In genomic region chr2:167659177-167659846, GRCm38 (mm10) we compare ENCODE assay signal across 7 mouse cellular contexts. TPM values are rescaled to one million over a fixed set of nuclear protein-coding genes. Genes with fewer than 3 reads are reported as not detected.
DNase-seq lines count a peak whose midpoint lies in the region; ATAC-seq lines count a peak whose summit lies in the region.

No protein-coding gene starts in this region.

- H3K9me3 ChIP-seq in forebrain, embryonic 14.5 days (replicated peaks; ENCODE audit: control insufficient read depth, low read length): no peaks in the 10 kb centered on the region
- H3K9me3 ChIP-seq in limb, embryonic 12.5 days: no peaks in the 10 kb centered on the region
- H3K9me3 ChIP-seq in neural tube, embryonic 15.5 days (replicated peaks): no peaks in the 10 kb centered on the region

- DNase-seq in lung, adult 18-20 months: peak; percentile 57 to 82
- DNase-seq in lung, postnatal 4 days: no peak
- no peak for DNase-seq in forebrain, embryonic 14.5 days (ENCODE audit: low spot score)
- DNase-seq in thymus, postnatal 4 days: no peak
- DNase-seq in cerebellum, adult 8-10 months: no peak

- 76% methylated on average over 10 of the region's 10 CpGs for WGBS in forebrain, embryonic 14.5 days
- 69% methylated on average over 10 of the region's 10 CpGs for WGBS in limb, embryonic 12.5 days
- WGBS in neural tube, embryonic 15.5 days: 83% methylated on average over 10 of the region's 10 CpGs

- 0 out of 2 replicates have a peak overlapping the region, but pooled peaks have one; percentile 90 for H3K4me2 ChIP-seq in forebrain, embryonic 14.5 days (ENCODE audit: low read length)
- H3K4me2 ChIP-seq in limb, embryonic 12.5 days: peak overlapping the region; percentile 98
- peak overlapping the region; percentile 98 for H3K4me2 ChIP-seq in neural tube, embryonic 15.5 days

- peaks cover 5% of the 10 kb centered on the region; the same call in 1 of the 2 replicates for H3K36me3 ChIP-seq in forebrain, embryonic 14.5 days (ENCODE audit: control insufficient read depth, insufficient read depth, low read length)
- H3K36me3 ChIP-seq in limb, embryonic 12.5 days: peaks cover 23% of the 10 kb centered on the region; the same call in 1 of the 2 replicates
- H3K36me3 ChIP-seq in neural tube, embryonic 15.5 days: no peaks in the 10 kb centered on the region

- no peak overlapping the region for H3K4me3 ChIP-seq in forebrain, embryonic 14.5 days (ENCODE audit: low read depth, low read length)
- peak overlapping the region; percentile 89 for H3K4me3 ChIP-seq in limb, embryonic 12.5 days (replicated peaks)
- peak overlapping the region; percentile 63; the same call in 1 of the 2 replicates for H3K4me3 ChIP-seq in neural tube, embryonic 15.5 days (replicated peaks)

- no peaks in the 10 kb centered on the region for H3K27me3 ChIP-seq in forebrain, embryonic 14.5 days (replicated peaks; ENCODE audit: control insufficient read depth, insufficient read depth, low read length)
- H3K27me3 ChIP-seq in limb, embryonic 12.5 days: peaks cover 7% of the 10 kb centered on the region
- peaks cover 11% of the 10 kb centered on the region for H3K27me3 ChIP-seq in neural tube, embryonic 15.5 days (replicated peaks)

- no peak overlapping the region for H3K27ac ChIP-seq in forebrain, embryonic 14.5 days (ENCODE audit: low read depth, low read length)
- 0 out of 2 replicates have a peak overlapping the region, but pooled peaks have one; percentile 66 for H3K27ac ChIP-seq in limb, embryonic 12.5 days
- no peak overlapping the region for H3K27ac ChIP-seq in neural tube, embryonic 15.5 days (replicated peaks)

- no peak overlapping the region for H3K9ac ChIP-seq in forebrain, embryonic 14.5 days (ENCODE audit: low read length)
- H3K9ac ChIP-seq in limb, embryonic 12.5 days (replicated peaks): peak overlapping the region; percentile 89
- H3K9ac ChIP-seq in neural tube, embryonic 15.5 days (replicated peaks): peak overlapping the region; percentile 92; the same call in 1 of the 2 replicates

- no peak for ATAC-seq in forebrain, embryonic 14.5 days
- ATAC-seq in limb, embryonic 12.5 days (ENCODE audit: insufficient number of reproducible peaks, insufficient read depth, low FRiP score, low TSS enrichment, low read depth): no peak
- ATAC-seq in neural tube, embryonic 15.5 days (ENCODE audit: low FRiP score): no peak

- peaks cover 18% of the 10 kb centered on the region for H3K4me1 ChIP-seq in forebrain, embryonic 14.5 days (ENCODE audit: control insufficient read depth, insufficient read depth, low read length)
- peaks cover 30% of the 10 kb centered on the region for H3K4me1 ChIP-seq in limb, embryonic 12.5 days (replicated peaks)
- peaks cover 40% of the 10 kb centered on the region for H3K4me1 ChIP-seq in neural tube, embryonic 15.5 days

RNA-seq across cellular contexts. Expression of gene Gm20431, which starts 2.0 kb away (rescaled TPM):
- polyA plus RNA-seq in forebrain, embryonic 14.5 days (2014; fragmentation: Nextera tagmentation; extraction: Ambion mirVana): 5.4 and 6.8 TPM in 2 replicates
- 7.5 and 11.9 TPM in 2 replicates for polyA plus RNA-seq in limb, embryonic 12.5 days (2016; fragmentation: Nextera tagmentation; extraction: Ambion mirVana)
- polyA plus RNA-seq in neural tube, embryonic 15.5 days (2015; fragmentation: Nextera tagmentation; extraction: Ambion mirVana): 8.0 and 13.8 TPM in 2 replicates

RNA-seq across cellular contexts. Expression of gene Ube2v1, which starts 27.4 kb away (rescaled TPM):
- 238 and 265 TPM in 2 replicates for polyA plus RNA-seq in forebrain, embryonic 14.5 days (2014; fragmentation: Nextera tagmentation; extraction: Ambion mirVana)
- 264 and 267 TPM in 2 replicates for polyA plus RNA-seq in limb, embryonic 12.5 days (2016; fragmentation: Nextera tagmentation; extraction: Ambion mirVana)
- 351 and 371 TPM in 2 replicates for polyA plus RNA-seq in neural tube, embryonic 15.5 days (2015; fragmentation: Nextera tagmentation; extraction: Ambion mirVana)

RNA-seq across cellular contexts. Expression of gene Cebpb, which starts 29.4 kb away (rescaled TPM):
- polyA plus RNA-seq in forebrain, embryonic 14.5 days (2014; fragmentation: Nextera tagmentation; extraction: Ambion mirVana): 0.11 and 0.38 TPM in 2 replicates
- polyA plus RNA-seq in limb, embryonic 12.5 days (2016; fragmentation: Nextera tagmentation; extraction: Ambion mirVana): 3.7 and 4.0 TPM in 2 replicates
- 2.5 and 3.4 TPM in 2 replicates for polyA plus RNA-seq in neural tube, embryonic 15.5 days (2015; fragmentation: Nextera tagmentation; extraction: Ambion mirVana)

RNA-seq across cellular contexts. Expression of gene Tmem189, which starts 30.3 kb away (rescaled TPM):
- 21.3 and 24.8 TPM in 2 replicates for polyA plus RNA-seq in forebrain, embryonic 14.5 days (2014; fragmentation: Nextera tagmentation; extraction: Ambion mirVana)
- polyA plus RNA-seq in limb, embryonic 12.5 days (2016; fragmentation: Nextera tagmentation; extraction: Ambion mirVana): 39.3 and 40.8 TPM in 2 replicates
- 41.4 and 44.1 TPM in 2 replicates for polyA plus RNA-seq in neural tube, embryonic 15.5 days (2015; fragmentation: Nextera tagmentation; extraction: Ambion mirVana)

Comparison
In these comparisons a context has a peak if more than half of its experiments do, and no peak if none do; other contexts are left out.
1. DNase-seq: peak in lung, adult 18-20 months (2 of 2); none in lung, postnatal 4 days (0 of 2), forebrain, embryonic 14.5 days (single experiment), thymus, postnatal 4 days (single experiment) and cerebellum, adult 8-10 months (single experiment).
2. Peak in every context shown above with its lines, with median percentiles within 50 percentile points of each other: H3K4me2 ChIP-seq.